Mouse (Mus musculus) forebrain, embryonic 11.5 days (tissue): ENCODE measurements around the gene Zhx3. TPM values are rescaled to one million over a fixed set of nuclear protein-coding genes. Genes with fewer than 3 reads are reported as not detected.

Experiments
- ATAC-seq: fragments of 200-750 bp; cut with Nextera tagmentation; replicated peaks from 2 replicates; pipeline ENCODE4 v1.8.0; 2017; ENCODE audit warnings: moderate TSS enrichment; ENCODE audit not compliant: low FRiP score
- DNase-seq: peaks from one replicate; pipeline ENCODE4 v3.0.0-alpha.2; 2017; ENCODE audit warnings: low spot score
- H3K27ac ChIP-seq: fragments of 300-500 bp; sonication (generic); 2 replicates; pipeline ENCODE4 v1.5.1; 2014; ENCODE audit warnings: low read depth, low read length
- H3K27me3 ChIP-seq: fragments of 300-500 bp; sonication (generic); 2 replicates; pipeline ENCODE4 v1.6.1; 2014; ENCODE audit warnings: mild to moderate bottlenecking, low read length, mixed read lengths; ENCODE audit not compliant: control insufficient read depth, insufficient read depth
- H3K36me3 ChIP-seq: fragments of 300-500 bp; sonication (generic); 2 replicates; pipeline ENCODE4 v1.6.1; 2014; ENCODE audit warnings: mild to moderate bottlenecking, low read length, moderate library complexity, mixed read lengths; ENCODE audit not compliant: control insufficient read depth, insufficient read depth
- H3K4me1 ChIP-seq: fragments of 300-500 bp; sonication (generic); replicated peaks from 2 replicates; pipeline ENCODE4 v1.6.1; 2014; ENCODE audit warnings: low read length, mixed read lengths; ENCODE audit not compliant: control insufficient read depth, insufficient read depth
- H3K4me2 ChIP-seq: fragments of 300-500 bp; sonication (generic); 2 replicates; pipeline ENCODE4 v1.6.1; 2014; ENCODE audit warnings: low read depth, mild to moderate bottlenecking, low read length, moderate library complexity, mixed read lengths; ENCODE audit not compliant: severe bottlenecking
- H3K4me3 ChIP-seq: fragments of 300-500 bp; sonication (generic); 2 replicates; pipeline ENCODE4 v1.5.1; 2014; ENCODE audit warnings: low read depth, low read length
- H3K9ac ChIP-seq: fragments of 300-500 bp; sonication (generic); 2 replicates; pipeline ENCODE4 v1.6.1; 2014; ENCODE audit warnings: low read length
- H3K9me3 ChIP-seq: fragments of 300-500 bp; sonication (generic); 2 replicates; pipeline ENCODE4 v1.6.1; 2016; ENCODE audit warnings: low read length, mixed read lengths; ENCODE audit not compliant: control insufficient read depth
- WGBS: fragments of 180-500 bp; shearing (Covaris S2); extraction: QIAGEN DNeasy Blood & Tissue Kit; methylation state at CpG from one replicate; pipeline ENCODE4 v1.1.7; 2014; 5-methylcytosine and 5-hydroxymethylcytosine counted together
- polyA plus RNA-seq: library from polyadenylated mRNA; unstranded; fragments of >200 nt; fragmentation: Nextera tagmentation; extraction: Ambion mirVana; gene quantifications from 2 replicates; pipeline ENCODE4 v1.2.1, GENCODE M21; 2014

Gene Zhx3
- polyA plus RNA-seq, result 10.0 TPM in 2 replicates

DNA sequence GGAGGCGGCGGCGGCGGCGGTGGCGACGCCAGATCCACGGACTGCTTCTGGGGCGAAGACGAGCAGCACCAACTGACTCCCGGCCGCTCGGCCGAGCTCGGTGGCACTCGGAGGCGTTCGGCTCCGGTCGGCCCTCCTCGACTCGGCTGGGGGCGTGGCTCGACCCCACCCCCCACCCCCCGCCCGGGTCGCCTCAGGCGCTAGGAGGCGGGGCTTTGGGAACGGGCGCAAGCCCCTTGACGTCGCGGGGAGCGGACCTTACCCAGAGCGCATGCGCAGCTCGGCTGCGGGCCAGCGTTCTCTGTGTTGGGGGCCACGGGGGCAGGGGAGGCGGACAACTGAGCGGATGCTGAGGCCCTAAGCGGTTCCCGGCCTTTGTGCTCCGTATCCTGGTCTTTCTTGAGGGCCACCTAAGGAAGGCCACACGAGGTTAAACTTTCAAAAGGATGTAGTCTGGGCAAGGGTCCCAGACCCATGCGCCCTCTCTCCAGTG lies at the start of gene Zhx3:
Zhx3 (minus strand) TSS at position 109 of the 493 bp plus-strand sequence.
- no peaks in the 10 kb centered on the region for H3K36me3 ChIP-seq
- peaks cover 5% of the 10 kb centered on the region; the same call in 1 of the 2 replicates for H3K4me1 ChIP-seq
- peaks cover 2% of the 10 kb centered on the region; the same call in 1 of the 2 replicates for H3K9me3 ChIP-seq
- DNase-seq, result peak; percentile 99
- H3K4me2 ChIP-seq, result peak within 1 kb of the TSS; percentile 78
- ATAC-seq, result peak; percentile 98
- peak within 1 kb of the TSS; percentile 91 for H3K27ac ChIP-seq
- H3K27me3 ChIP-seq, result no peaks in the 10 kb centered on the region
- peak within 1 kb of the TSS; percentile 80 for H3K4me3 ChIP-seq
- WGBS, result 1% methylated on average over 47 of the region's 48 CpGs
- H3K9ac ChIP-seq, result peak within 1 kb of the TSS; percentile 87

DNA sequence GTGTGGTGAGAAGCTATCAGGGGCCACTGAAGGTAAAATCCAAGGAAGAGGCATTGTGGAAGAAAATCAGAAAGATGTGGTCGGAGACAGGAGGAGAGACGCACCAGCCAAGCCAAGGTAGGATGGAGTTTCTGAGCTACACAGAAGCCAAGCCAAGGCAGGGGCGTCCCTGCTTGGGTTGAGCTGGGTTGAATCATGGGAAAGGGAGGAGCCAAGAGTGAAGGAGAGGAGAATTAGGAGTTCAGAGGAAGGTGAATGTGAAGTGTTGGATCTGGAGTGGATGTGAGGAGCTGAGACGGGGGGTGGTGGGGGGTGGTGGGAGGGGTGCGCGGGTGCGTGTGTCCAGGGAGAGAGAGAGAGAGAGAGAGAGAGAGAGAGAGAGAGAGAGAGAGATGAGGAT lies 48.5 kb upstream of the Zhx3 start:
- 73% methylated on average over 7 of the region's 7 CpGs for WGBS

DNA sequence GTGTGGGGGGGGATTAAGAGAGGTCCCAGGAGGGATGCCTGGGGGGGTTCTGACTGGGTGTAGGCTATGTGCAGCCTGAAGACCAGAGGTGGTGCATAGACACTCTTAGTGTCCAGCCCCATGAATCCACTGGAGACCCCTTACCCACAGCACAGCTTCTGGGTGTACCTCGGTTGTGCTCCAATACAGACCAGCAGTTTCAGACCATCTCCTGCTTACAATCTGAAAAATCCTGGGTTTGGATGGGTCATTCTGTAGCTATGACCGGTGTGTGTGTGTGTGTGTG lies 46.1 kb upstream of the Zhx3 start:
- no peaks in the 10 kb centered on the region for H3K9me3 ChIP-seq
- no peak overlapping the region for H3K27ac ChIP-seq
- no peaks in the 10 kb centered on the region for H3K36me3 ChIP-seq
- no peak overlapping the region for H3K9ac ChIP-seq
- WGBS, result 70% methylated on average over 2 of the region's 2 CpGs
- peaks cover 2% of the 10 kb centered on the region; the same call in 1 of the 2 replicates for H3K4me1 ChIP-seq
- H3K27me3 ChIP-seq, result no peaks in the 10 kb centered on the region
- no peak overlapping the region for H3K4me3 ChIP-seq
- DNase-seq, result no peak
- peak; percentile 45; the same call in 1 of the 2 replicates for ATAC-seq
- no peak overlapping the region for H3K4me2 ChIP-seq

More for the DNA sequence above, 48.5 kb upstream of the Zhx3 start:
- ATAC-seq (no peak), DNase-seq (no peak)
- Histone ChIP-seq H3K9ac (no peak overlapping the region), H3K4me2 (no peak overlapping the region), H3K9me3 (no peaks in the 10 kb centered on the region), H3K27me3 (no peaks in the 10 kb centered on the region), H3K4me1 (peaks cover 2% of the 10 kb centered on the region; the same call in 1 of the 2 replicates), H3K4me3 (no peak overlapping the region), H3K27ac (no peak overlapping the region), H3K36me3 (no peaks in the 10 kb centered on the region)

DNA sequence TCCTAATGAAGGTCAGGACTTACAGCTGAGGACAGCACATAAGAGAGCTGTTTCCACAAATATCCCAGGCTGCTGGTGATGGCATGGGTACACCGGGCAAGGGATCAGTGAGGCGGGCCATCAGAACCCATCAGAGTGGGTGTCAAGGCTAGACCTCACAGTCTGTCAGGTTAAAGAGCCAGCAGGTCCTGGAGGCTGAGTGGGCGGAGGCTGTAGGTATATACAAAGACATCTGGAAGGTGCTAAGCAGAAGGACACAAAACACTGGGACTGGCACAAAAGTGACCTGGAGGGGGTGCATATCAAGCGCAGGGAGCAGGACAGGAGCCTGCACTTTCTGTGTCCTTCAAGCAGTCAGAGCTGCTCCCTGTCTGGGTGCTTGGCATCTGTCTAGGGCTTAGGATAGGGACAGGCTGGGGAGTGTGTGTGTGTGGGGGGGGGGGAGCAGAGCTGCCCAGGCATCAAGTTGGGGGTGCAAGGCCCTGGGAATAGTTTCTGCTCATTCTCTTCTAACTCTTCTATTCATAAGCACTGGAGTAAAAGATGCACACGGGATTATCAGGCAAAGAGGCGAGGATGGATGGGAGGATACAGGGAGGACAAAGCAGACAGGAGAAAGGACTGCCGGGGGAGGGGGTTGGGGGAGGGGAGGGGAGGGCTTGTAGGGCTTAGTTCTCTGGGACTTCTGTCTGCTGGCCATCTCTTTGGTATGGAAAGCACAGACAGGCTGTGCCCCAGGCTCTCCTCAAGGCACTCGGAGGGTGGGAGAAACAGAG lies 45.5 kb upstream of the Zhx3 start:
- Histone ChIP-seq H3K4me3 (no peak overlapping the region), H3K9ac (no peak overlapping the region), H3K4me2 (no peak overlapping the region), H3K9me3 (no peaks in the 10 kb centered on the region), H3K27ac (0 out of 2 replicates have a peak overlapping the region, but pooled peaks have one; percentile 6), H3K4me1 (peaks cover 2% of the 10 kb centered on the region; the same call in 1 of the 2 replicates), H3K36me3 (no peaks in the 10 kb centered on the region), H3K27me3 (no peaks in the 10 kb centered on the region; the same call in 1 of the 2 replicates)
- 39% methylated on average over 8 of the region's 8 CpGs for WGBS
- ATAC-seq (peak; percentile 53), DNase-seq (no peak)

DNA sequence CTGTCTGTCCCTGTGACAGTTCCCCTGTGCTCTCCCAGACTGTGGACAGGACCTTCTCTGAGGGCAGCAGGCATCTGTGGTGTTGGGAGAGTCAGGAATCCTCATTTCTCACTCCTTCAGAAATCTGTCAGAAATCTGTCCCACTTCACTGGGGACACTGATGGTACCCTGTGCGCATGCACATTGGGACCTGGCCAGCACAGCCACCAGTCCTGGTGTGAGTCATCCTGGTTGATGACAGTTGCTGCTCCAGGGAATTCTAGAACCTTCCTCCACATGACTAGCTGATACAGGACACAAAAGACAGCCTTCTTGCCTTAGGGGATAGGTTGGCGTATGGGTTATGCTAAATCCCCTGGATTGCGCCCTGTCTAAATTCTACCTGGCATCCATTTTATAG lies 44.5 kb upstream of the Zhx3 start:
- DNase-seq (no peak), ATAC-seq (no peak)
- WGBS, result 89% methylated on average over 3 of the region's 3 CpGs
- no peak overlapping the region for H3K9ac ChIP-seq
- no peaks in the 10 kb centered on the region for H3K36me3 ChIP-seq
- no peaks in the 10 kb centered on the region for H3K9me3 ChIP-seq
- no peak overlapping the region for H3K4me3 ChIP-seq
- H3K27me3 ChIP-seq, result peaks cover 9% of the 10 kb centered on the region
- H3K4me1 ChIP-seq, result peaks cover 7% of the 10 kb centered on the region
- H3K27ac ChIP-seq, result no peak overlapping the region
- H3K4me2 ChIP-seq, result no peak overlapping the region

DNA sequence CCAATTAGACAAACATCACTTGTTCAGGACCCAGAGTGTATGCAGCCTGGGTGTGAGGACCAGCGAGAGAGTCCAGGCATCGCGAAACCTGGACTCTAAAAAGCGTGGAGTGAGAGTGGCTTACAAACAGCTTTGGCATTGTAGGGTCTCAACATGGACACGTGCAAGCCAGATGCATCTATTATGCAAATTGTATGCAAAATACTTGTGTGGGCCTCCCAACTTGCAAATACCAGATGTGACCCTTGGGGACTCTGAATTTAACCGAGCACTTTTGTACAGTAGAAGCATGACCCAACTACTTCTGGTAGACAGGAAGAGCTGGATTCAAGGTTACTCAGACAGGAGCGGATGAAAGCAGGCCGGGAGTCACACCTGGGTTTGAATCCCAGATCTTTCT lies 43.9 kb upstream of the Zhx3 start:
- Histone ChIP-seq H3K36me3 (no peaks in the 10 kb centered on the region), H3K9me3 (no peaks in the 10 kb centered on the region), H3K4me2 (no peak overlapping the region), H3K4me1 (peaks cover 10% of the 10 kb centered on the region), H3K4me3 (no peak overlapping the region), H3K9ac (no peak overlapping the region), H3K27ac (no peak overlapping the region), H3K27me3 (peaks cover 15% of the 10 kb centered on the region)
- ATAC-seq, result no peak
- 82% methylated on average over 8 of the region's 8 CpGs for WGBS
- DNase-seq, result no peak

DNA sequence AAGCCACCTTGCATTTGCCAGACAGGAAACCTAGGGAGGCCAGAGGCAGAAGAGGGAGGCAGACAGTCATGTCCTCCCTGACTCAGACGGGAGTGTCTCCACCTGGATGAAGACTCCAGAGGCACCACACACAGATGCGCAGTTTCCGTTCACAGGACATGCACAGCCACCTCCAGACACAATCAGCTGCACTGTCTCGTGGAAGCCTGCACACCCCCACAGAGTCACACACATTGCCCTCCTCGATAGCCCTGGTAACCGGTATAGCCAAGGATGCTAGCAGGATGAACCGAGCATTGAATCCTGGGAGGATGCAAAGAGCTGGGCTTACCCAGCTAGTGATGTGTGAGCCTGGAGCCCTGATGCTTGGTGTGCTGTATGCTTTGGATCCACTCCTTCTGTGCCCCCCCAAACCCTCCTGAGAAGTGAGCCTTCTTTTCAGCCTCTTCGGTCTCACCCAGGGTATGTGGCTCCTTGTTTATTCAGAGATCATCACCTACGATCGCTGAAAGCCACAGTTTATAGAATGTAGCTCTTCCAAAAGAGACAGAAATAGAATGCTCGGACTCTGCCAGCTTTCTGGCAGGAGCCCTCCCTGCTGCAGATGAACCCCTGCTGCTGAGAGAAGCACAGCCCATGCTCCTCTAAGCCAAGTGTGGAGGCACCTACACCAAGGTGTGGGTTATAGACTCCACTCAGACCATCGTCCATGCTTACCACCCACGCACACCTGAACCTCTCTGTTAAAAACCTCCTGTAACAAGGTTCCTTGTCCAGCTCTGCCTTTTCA lies 43.2 kb upstream of the Zhx3 start:
- DNase-seq (no peak), ATAC-seq (no peak)
- no peak overlapping the region for H3K4me3 ChIP-seq
- WGBS, result 82% methylated on average over 13 of the region's 13 CpGs
- no peak overlapping the region for H3K9ac ChIP-seq
- H3K27me3 ChIP-seq, result peaks cover 22% of the 10 kb centered on the region
- H3K4me1 ChIP-seq, result peaks cover 12% of the 10 kb centered on the region
- H3K9me3 ChIP-seq, result no peaks in the 10 kb centered on the region
- H3K36me3 ChIP-seq, result no peaks in the 10 kb centered on the region
- H3K27ac ChIP-seq, result no peak overlapping the region
- no peak overlapping the region for H3K4me2 ChIP-seq

DNA sequence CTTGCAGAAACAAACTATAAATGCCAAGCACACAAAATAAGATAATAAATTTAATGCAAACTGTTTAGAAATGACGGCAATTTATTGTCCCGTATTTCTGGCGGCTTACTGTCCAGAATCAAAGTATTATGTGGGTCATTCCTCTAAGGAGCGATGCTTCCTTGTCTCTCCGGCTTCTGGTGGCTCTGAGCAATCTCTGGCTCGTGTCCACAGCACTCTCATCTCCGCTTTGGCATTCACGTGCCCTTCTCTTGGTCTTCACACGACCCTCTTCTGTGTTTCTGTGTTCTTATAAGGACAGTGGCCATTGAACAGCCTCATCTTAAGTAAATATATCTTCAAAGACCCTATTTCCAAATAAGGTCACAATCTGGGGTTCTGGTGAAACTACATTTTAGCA lies 41.9 kb upstream of the Zhx3 start:
- Histone ChIP-seq H3K4me2 (no peak overlapping the region), H3K4me3 (no peak overlapping the region), H3K4me1 (peaks cover 12% of the 10 kb centered on the region), H3K27me3 (peaks cover 30% of the 10 kb centered on the region), H3K9me3 (no peaks in the 10 kb centered on the region), H3K27ac (no peak overlapping the region), H3K36me3 (no peaks in the 10 kb centered on the region), H3K9ac (no peak overlapping the region)
- no peak for DNase-seq
- 84% methylated on average over 9 of the region's 9 CpGs for WGBS
- no peak for ATAC-seq
